In the genomic region with DNA sequence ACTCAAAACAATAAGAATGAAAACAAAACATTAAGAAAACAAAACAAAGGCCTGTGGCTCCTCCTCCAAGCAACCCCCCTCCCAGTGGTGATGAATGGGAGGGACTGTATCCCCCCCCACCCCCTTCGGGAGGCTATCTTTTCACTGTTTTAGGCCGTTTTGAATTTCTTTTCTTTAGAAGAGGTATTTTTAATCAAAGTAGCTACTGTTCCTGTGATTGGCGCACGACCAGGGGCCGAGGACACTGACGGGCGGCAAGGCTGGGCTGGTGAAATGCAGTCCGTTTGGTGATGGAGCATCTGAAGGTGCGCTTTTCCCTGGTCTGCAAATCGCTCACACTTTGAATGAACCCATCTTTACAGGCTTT, we compare ENCODE assay signal across 8 mouse cellular contexts. TPM values are rescaled to one million over a fixed set of nuclear protein-coding genes. Genes with fewer than 3 reads are reported as not detected.
DNase-seq lines count a peak whose midpoint lies in the region; ATAC-seq lines count a peak whose summit lies in the region.

A gene (plus strand): TSS at position 165 of the 367 bp plus-strand sequence.

- peak within 1 kb of the TSS; percentile 98 for H3K27ac ChIP-seq in hindbrain, embryonic 12.5 days
- peak within 1 kb of the TSS; percentile 98 for H3K27ac ChIP-seq in midbrain, embryonic 12.5 days (replicated peaks)

- H3K4me3 ChIP-seq in hindbrain, embryonic 12.5 days = peak within 1 kb of the TSS; percentile 49
- peak within 1 kb of the TSS; percentile 70 for H3K4me3 ChIP-seq in midbrain, embryonic 12.5 days

- no peaks in the 10 kb centered on the region for H3K27me3 ChIP-seq in hindbrain, embryonic 12.5 days
- no peaks in the 10 kb centered on the region for H3K27me3 ChIP-seq in midbrain, embryonic 12.5 days

- peaks cover 16% of the 10 kb centered on the region for H3K4me1 ChIP-seq in hindbrain, embryonic 12.5 days
- H3K4me1 ChIP-seq in midbrain, embryonic 12.5 days = peaks cover 18% of the 10 kb centered on the region

- 0% methylated on average over 10 of the region's 10 CpGs for WGBS in hindbrain, embryonic 12.5 days
- WGBS in midbrain, embryonic 12.5 days = under 1% methylated on average over 10 of the region's 10 CpGs

- peak; percentile 44 for ATAC-seq in hindbrain, embryonic 12.5 days (ENCODE audit: low FRiP score)
- ATAC-seq in midbrain, embryonic 12.5 days (ENCODE audit: low FRiP score, low read depth) = peak; percentile 25

- H3K9me3 ChIP-seq in hindbrain, embryonic 12.5 days (replicated peaks) = no peaks in the 10 kb centered on the region
- no peaks in the 10 kb centered on the region for H3K9me3 ChIP-seq in midbrain, embryonic 12.5 days

- no peaks in the 10 kb centered on the region for H3K36me3 ChIP-seq in hindbrain, embryonic 12.5 days
- no peaks in the 10 kb centered on the region for H3K36me3 ChIP-seq in midbrain, embryonic 12.5 days

- peak; percentile 11 for DNase-seq in spleen, adult 12 weeks (ENCODE audit: low spot score)
- no peak for DNase-seq in spleen, postnatal 10 days (ENCODE audit: low spot score in 2 of 2)
- DNase-seq in cerebellum, adult 8-10 months = peak; percentile 69
- peak; percentile 22 to 45 for DNase-seq in frontal cortex, postnatal 14 days (ENCODE audit: low spot score in 2 of 2)
- DNase-seq in left cerebral cortex, postnatal 14 days (ENCODE audit: low spot score in 2 of 2) = peak; percentile 39 to 43
- DNase-seq in urinary bladder, postnatal 10 days (ENCODE audit: low spot score) = no peak

- peak within 1 kb of the TSS; percentile 86 for H3K9ac ChIP-seq in hindbrain, embryonic 12.5 days
- peak within 1 kb of the TSS; percentile 84 for H3K9ac ChIP-seq in midbrain, embryonic 12.5 days (replicated peaks)

- H3K4me2 ChIP-seq in hindbrain, embryonic 12.5 days (replicated peaks) = peak within 1 kb of the TSS; percentile 58
- peak within 1 kb of the TSS; percentile 67 for H3K4me2 ChIP-seq in midbrain, embryonic 12.5 days (replicated peaks)

- intact Hi-C loops in left cerebral cortex, postnatal 14 days (cut with DNase I) = loop anchor here (5.0 to 10.0 kb wide), 2 partner anchors 95 to 122 kb away; a partner anchor contains a TSS

RNA-seq across cellular contexts. Expression of the gene that starts here (rescaled TPM):
- polyA plus RNA-seq in hindbrain, embryonic 12.5 days (2016; fragmentation: Nextera tagmentation; extraction: Ambion mirVana) = 54.5 and 58.7 TPM in 2 replicates
- total RNA-seq in left cerebral cortex, postnatal 14 days (2021) = 100 to 1,000 TPM; 157 to 161 TPM
- 64.2 and 65.9 TPM in 2 replicates for polyA plus RNA-seq in midbrain, embryonic 12.5 days (2016; fragmentation: Nextera tagmentation; extraction: Ambion mirVana)

Comparison
In these comparisons a context has a peak if more than half of its experiments do, and no peak if none do; other contexts are left out.
1. DNase-seq: peak in spleen, adult 12 weeks (single experiment), cerebellum, adult 8-10 months (single experiment), frontal cortex, postnatal 14 days (2 of 2) and left cerebral cortex, postnatal 14 days (2 of 2); none in spleen, postnatal 10 days (0 of 2) and urinary bladder, postnatal 10 days (single experiment).